Mouse (Mus musculus): ENCODE measurements around the gene Eps8l3.

GRCm38 (mm10) chr3:107877005-107877404, at the start of gene Eps8l3:
- TF ChIP-seq POLR2A (IDR thresholded peaks at IDR 0.05; ENCODE audit: borderline replicate concordance, insufficient read depth, low read length), result no peak
- no peak for TF ChIP-seq CTCF (IDR thresholded peaks at IDR 0.05; ENCODE audit: borderline replicate concordance, insufficient read depth, low read depth, low read length)

All from cerebellum, adult 2 months (tissue).